Mouse (Mus musculus): ENCODE measurements at regions not wholly inside any gene's neighbourhood (a gene's known extent, or its start where the extent isn't known, plus 50 kb on each side); places are given as distances from the start of the nearest gene placed in this dataset.
A peak's percentile ranks its signal among the peaks of the same experiment; 100 is the strongest.

GRCm38 (mm10) chr5:53329591-53329990 is 62.7 kb downstream of the Smim20 start:
- DNase-seq, result no peak

- DNase-seq, result no peak
Measured at GRCm38 (mm10) chr5:53336704-53337103, 69.8 kb downstream of the Smim20 start.

GRCm38 (mm10) chr5:53337816-53338215 is 70.9 kb downstream of the Smim20 start:
- DNase-seq, result no peak

- no peak for DNase-seq
Measured at GRCm38 (mm10) chr5:53345164-53345563, 78.3 kb downstream of the Smim20 start.

- no peak for DNase-seq
Measured at GRCm38 (mm10) chr5:53346028-53346427, 79.1 kb downstream of the Smim20 start.

GRCm38 (mm10) chr5:53346756-53347155 is 79.9 kb downstream of the Smim20 start:
- no peak for DNase-seq

- no peak for DNase-seq
Measured at GRCm38 (mm10) chr5:53352852-53353251, 86.0 kb downstream of the Smim20 start.

GRCm38 (mm10) chr5:53354296-53354695 is 87.4 kb downstream of the Smim20 start:
- no peak for DNase-seq

GRCm38 (mm10) chr5:53355069-53355468 is 88.2 kb downstream of the Smim20 start:
- peak; percentile 72 to 78 for DNase-seq

- DNase-seq, result no peak
Measured at GRCm38 (mm10) chr5:53357086-53357608, 90.3 kb downstream of the Smim20 start.

- DNase-seq, result no peak
Measured at GRCm38 (mm10) chr5:53358181-53358580, 91.3 kb downstream of the Smim20 start.

GRCm38 (mm10) chr5:53359887-53360286 is 93.0 kb downstream of the Smim20 start:
- DNase-seq, result no peak

- no peak for DNase-seq
Measured at GRCm38 (mm10) chr5:53361295-53361694, 94.4 kb downstream of the Smim20 start.

- DNase-seq, result no peak
Measured at GRCm38 (mm10) chr5:53363898-53364297, 97.0 kb downstream of the Smim20 start.

- no peak for DNase-seq
Measured at GRCm38 (mm10) chr5:53366882-53367561, 98.9 kb upstream of the Rbpj start.

GRCm38 (mm10) chr5:53370272-53370671 is 95.7 kb upstream of the Rbpj start:
- no peak for DNase-seq

GRCm38 (mm10) chr5:53371638-53372037 is 94.3 kb upstream of the Rbpj start:
- no peak for DNase-seq

- DNase-seq, result no peak
Measured at GRCm38 (mm10) chr5:53373315-53373714, 92.6 kb upstream of the Rbpj start.

- no peak for DNase-seq
Measured at GRCm38 (mm10) chr5:53376856-53377255, 89.1 kb upstream of the Rbpj start.

- no peak for DNase-seq
Measured at GRCm38 (mm10) chr5:53377698-53378097, 88.3 kb upstream of the Rbpj start.

- no peak for DNase-seq
Measured at GRCm38 (mm10) chr5:53378106-53378505, 87.8 kb upstream of the Rbpj start.

GRCm38 (mm10) chr5:53378599-53378998 is 87.4 kb upstream of the Rbpj start:
- no peak for DNase-seq

GRCm38 (mm10) chr5:53379612-53380011 is 86.3 kb upstream of the Rbpj start:
- no peak for DNase-seq

- no peak for DNase-seq
Measured at GRCm38 (mm10) chr5:53380203-53380602, 85.7 kb upstream of the Rbpj start.

All from thymus, postnatal 36 days (tissue).